Mouse (Mus musculus) neural tube, embryonic 13.5 days (tissue): ENCODE measurements at regions not wholly inside any gene's neighbourhood (a gene's known extent, or its start where the extent isn't known, plus 50 kb on each side); places are given as distances from the start of the nearest gene placed in this dataset.
A peak's percentile ranks its signal among the peaks of the same experiment; 100 is the strongest.

Experiments
- ATAC-seq: fragments of 200-750 bp; cut with Nextera tagmentation; 2 replicates; pipeline ENCODE4 v1.8.0; 2017; ENCODE audit warnings: low read depth, mild to moderate bottlenecking, moderate TSS enrichment, moderate library complexity
- H3K27ac ChIP-seq: fragments of 300-500 bp; sonication (generic); replicated peaks from 2 replicates; pipeline ENCODE4 v1.5.1; 2015; ENCODE audit warnings: moderate library complexity, mild to moderate bottlenecking, inconsistent platforms
- H3K27me3 ChIP-seq: fragments of 300-500 bp; sonication (generic); 2 replicates; pipeline ENCODE4 v1.6.1; 2015; ENCODE audit warnings: mild to moderate bottlenecking, inconsistent platforms
- H3K36me3 ChIP-seq: fragments of 300-500 bp; sonication (generic); 2 replicates; pipeline ENCODE4 v1.6.1; 2015; ENCODE audit warnings: mild to moderate bottlenecking, inconsistent platforms
- H3K4me1 ChIP-seq: fragments of 300-500 bp; sonication (generic); replicated peaks from 2 replicates; pipeline ENCODE4 v1.6.1; 2015; ENCODE audit warnings: inconsistent platforms
- H3K4me2 ChIP-seq: fragments of 300-500 bp; sonication (generic); 2 replicates; pipeline ENCODE4 v1.6.1; 2015; ENCODE audit warnings: inconsistent platforms, mild to moderate bottlenecking, moderate library complexity
- H3K4me3 ChIP-seq: fragments of 300-500 bp; sonication (generic); 2 replicates; pipeline ENCODE4 v1.5.1; 2015; ENCODE audit warnings: mild to moderate bottlenecking, inconsistent platforms
- H3K9ac ChIP-seq: fragments of 300-500 bp; sonication (generic); 2 replicates; pipeline ENCODE4 v1.6.1; 2015; ENCODE audit warnings: moderate library complexity, mild to moderate bottlenecking, inconsistent platforms
- H3K9me3 ChIP-seq: fragments of 300-500 bp; sonication (generic); 2 replicates; pipeline ENCODE4 v1.6.1; 2016; ENCODE audit warnings: inconsistent platforms
- WGBS: fragments of 180-500 bp; shearing (Covaris S2); methylation state at CpG from one replicate; pipeline ENCODE4 v1.1.7; 2015; 5-methylcytosine and 5-hydroxymethylcytosine counted together

DNA sequence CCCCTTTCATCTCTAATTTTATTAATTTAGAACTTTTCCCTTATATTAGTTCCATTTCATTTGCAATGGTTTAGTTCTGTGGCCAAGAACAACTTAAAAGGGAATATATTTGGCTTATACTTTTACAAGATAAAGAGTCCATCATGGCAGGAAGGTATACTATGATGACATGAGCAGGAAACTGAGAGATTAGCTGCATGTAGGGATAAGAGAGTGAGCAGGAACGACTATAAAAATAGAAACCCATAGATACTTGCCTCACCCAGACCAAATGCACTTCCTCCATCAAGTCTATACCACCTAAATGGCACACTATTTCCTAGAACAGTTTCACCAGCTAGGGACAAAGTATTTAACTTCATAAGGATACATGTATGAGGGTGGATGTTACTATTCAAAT lies 752.2 kb upstream of the Pou3f4 start:
- Histone ChIP-seq H3K27ac (no peak overlapping the region), H3K4me3 (no peak overlapping the region), H3K27me3 (no peaks in the 10 kb centered on the region), H3K9ac (no peak overlapping the region), H3K36me3 (no peaks in the 10 kb centered on the region), H3K4me1 (no peaks in the 10 kb centered on the region), H3K9me3 (no peaks in the 10 kb centered on the region), H3K4me2 (no peak overlapping the region)
- no peak for ATAC-seq
- WGBS: 50% methylated on average over 1 of the region's 1 CpGs

- H3K4me2 ChIP-seq: no peak overlapping the region
- WGBS: 42% methylated on average over 4 of the region's 4 CpGs
- H3K4me3 ChIP-seq: no peak overlapping the region
- no peaks in the 10 kb centered on the region for H3K4me1 ChIP-seq
- no peak overlapping the region for H3K9ac ChIP-seq
- H3K27ac ChIP-seq: no peak overlapping the region
- H3K9me3 ChIP-seq: no peaks in the 10 kb centered on the region
- no peaks in the 10 kb centered on the region for H3K36me3 ChIP-seq
- H3K27me3 ChIP-seq: no peaks in the 10 kb centered on the region
- ATAC-seq: no peak
These were observed 737.7 kb upstream of the Pou3f4 start for GRCm38 (mm10) chrX:110076376-110076775.

DNA sequence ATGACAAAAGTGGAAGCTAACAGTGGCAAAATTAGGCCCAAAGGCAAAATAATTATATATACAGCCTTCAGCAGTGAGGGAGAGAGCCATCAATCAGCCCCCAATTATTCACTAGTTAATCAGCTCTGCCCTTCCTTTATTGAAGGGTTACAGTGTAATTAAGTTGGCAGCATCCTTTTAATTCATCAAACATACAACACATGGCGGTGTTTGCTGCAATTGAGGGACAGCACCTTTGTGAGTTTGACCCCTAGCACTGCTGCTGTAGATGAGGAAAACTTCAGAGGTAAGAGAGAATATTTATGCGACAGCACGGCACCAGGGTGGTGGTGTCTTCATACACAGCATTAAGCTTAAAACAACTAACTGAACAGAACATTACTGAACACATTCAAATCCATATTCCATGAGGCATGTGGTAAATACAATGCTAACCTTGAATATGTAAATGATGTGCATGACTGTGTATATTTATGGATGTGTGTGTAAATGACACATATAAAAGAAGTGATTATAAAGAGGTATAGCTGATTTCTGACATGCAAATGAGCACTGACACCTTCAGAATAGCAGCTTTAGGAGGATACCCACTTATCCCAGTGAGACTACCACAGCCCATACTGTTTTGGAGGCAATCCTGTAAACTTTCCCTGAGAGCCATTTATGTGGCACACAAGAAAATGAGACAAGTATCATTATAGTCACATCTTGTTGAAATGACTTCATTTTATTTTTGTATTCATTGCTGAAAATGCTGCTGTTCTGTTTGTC lies 736.1 kb upstream of the Pou3f4 start:
- ATAC-seq: peak; percentile 23; the same call in 1 of the 2 replicates
- Histone ChIP-seq H3K4me2 (no peak overlapping the region), H3K27ac (no peak overlapping the region), H3K9me3 (no peaks in the 10 kb centered on the region), H3K36me3 (no peaks in the 10 kb centered on the region), H3K27me3 (no peaks in the 10 kb centered on the region), H3K4me1 (no peaks in the 10 kb centered on the region), H3K9ac (no peak overlapping the region), H3K4me3 (no peak overlapping the region)
- WGBS: 40% methylated on average over 3 of the region's 3 CpGs

DNA sequence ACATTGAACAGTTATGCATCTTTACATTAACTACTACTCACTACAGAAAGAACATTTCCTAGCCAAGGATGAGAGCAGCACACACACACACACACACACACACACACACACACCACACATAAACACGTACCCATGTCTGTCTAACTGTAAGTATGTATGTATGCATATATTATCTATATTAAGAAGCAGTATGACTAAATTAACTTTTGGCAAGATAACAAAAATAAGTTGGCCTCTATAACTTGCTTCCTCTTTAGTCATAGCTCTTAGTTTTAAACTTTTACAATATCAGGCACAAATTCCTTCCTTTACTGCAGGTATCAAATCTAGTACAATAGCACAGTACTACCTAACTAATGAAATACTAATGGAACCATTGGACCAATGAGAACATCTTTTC lies 717.1 kb upstream of the Pou3f4 start:
- H3K9me3 ChIP-seq: no peaks in the 10 kb centered on the region
- no peaks in the 10 kb centered on the region for H3K4me1 ChIP-seq
- WGBS: 86% methylated on average over 1 of the region's 1 CpGs
- H3K27me3 ChIP-seq: no peaks in the 10 kb centered on the region
- H3K27ac ChIP-seq: no peak overlapping the region
- ATAC-seq: no peak
- H3K4me3 ChIP-seq: no peak overlapping the region
- H3K4me2 ChIP-seq: no peak overlapping the region
- H3K9ac ChIP-seq: no peak overlapping the region
- no peaks in the 10 kb centered on the region for H3K36me3 ChIP-seq

GRCm38 (mm10) chrX:110109490-110109889 lies 704.6 kb upstream of the Pou3f4 start:
- Histone ChIP-seq H3K27ac (no peak overlapping the region), H3K4me2 (no peak overlapping the region), H3K36me3 (no peaks in the 10 kb centered on the region), H3K9ac (no peak overlapping the region), H3K9me3 (no peaks in the 10 kb centered on the region), H3K27me3 (no peaks in the 10 kb centered on the region), H3K4me3 (no peak overlapping the region), H3K4me1 (no peaks in the 10 kb centered on the region)
- no peak for ATAC-seq

- H3K4me2 ChIP-seq: no peak overlapping the region
These were observed 696.4 kb upstream of the Pou3f4 start for GRCm38 (mm10) chrX:110117471-110118190.

DNA sequence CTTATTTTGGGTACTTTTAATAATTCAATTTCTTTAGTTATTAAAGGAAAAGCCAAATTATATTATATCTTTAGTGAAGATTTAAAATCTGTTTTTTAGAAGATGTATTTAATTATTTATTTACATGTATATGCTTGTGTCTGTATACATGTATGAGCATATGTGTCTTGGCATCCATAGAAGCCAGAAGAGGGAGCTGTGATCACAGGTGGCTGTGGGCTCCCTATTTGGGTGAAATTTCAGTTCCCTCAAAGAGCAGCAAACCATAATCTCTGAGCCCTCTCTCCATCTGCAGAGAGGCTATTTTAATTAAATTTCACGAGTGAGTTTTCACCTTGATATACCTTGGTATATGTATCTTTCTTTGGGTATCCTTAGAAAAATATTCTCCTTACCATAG lies 693.4 kb upstream of the Pou3f4 start:
- Histone ChIP-seq H3K4me2 (no peak overlapping the region), H3K9me3 (no peaks in the 10 kb centered on the region), H3K27me3 (no peaks in the 10 kb centered on the region), H3K9ac (no peak overlapping the region), H3K4me3 (no peak overlapping the region), H3K36me3 (no peaks in the 10 kb centered on the region), H3K27ac (no peak overlapping the region), H3K4me1 (no peaks in the 10 kb centered on the region)
- ATAC-seq: no peak
- WGBS: 81% methylated on average over 1 of the region's 1 CpGs

More at GRCm38 (mm10) chrX:110117471-110118190, 696.4 kb upstream of the Pou3f4 start:
- Histone ChIP-seq H3K9ac (no peak overlapping the region), H3K4me3 (no peak overlapping the region), H3K36me3 (no peaks in the 10 kb centered on the region), H3K27me3 (no peaks in the 10 kb centered on the region), H3K4me1 (no peaks in the 10 kb centered on the region), H3K27ac (no peak overlapping the region), H3K9me3 (no peaks in the 10 kb centered on the region)
- WGBS: 96% methylated on average over 3 of the region's 3 CpGs
- no peak for ATAC-seq
